Comparison of ENCODE assay signal across 8 mouse cellular contexts in the genomic region with DNA sequence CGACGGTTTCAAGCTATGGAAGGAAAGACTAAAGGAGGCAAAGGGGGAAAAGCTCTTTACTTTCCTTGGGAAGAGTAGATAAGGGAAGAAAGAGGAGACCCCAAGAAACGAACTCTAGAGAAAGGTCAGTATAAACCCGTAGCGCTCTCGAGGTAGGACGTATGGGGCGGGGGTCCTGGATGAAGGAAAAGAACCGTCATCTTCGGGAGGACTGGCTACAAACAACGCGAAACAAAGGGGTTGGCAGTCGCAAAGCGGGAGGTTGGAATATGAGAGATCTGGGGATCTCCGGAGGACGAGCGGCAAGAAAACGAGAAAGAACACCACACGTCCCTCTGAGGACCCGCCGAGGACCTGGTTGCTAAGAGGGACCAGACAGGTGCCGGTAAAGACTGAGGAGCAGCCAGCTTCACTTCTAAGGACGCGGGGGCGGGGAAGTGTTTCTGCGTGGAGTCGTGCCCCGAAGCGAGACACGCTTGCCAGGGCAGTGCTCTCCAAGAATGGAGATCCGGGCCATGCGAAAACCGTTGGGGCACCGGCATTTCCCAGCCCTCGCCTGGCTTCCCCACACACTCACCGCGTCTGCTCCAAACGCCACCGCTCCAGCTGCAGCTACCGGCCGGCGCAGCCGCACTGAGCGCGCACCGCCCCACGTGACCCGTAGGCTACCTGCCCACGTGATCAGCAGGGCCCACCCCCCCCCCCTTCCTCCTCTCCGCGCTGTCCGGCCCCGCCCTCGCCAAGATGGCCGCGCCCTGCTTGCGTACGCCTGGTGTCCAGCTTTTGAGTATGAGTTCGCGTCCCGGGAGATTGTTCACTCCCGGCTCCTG. TPM values are rescaled to one million over a fixed set of nuclear protein-coding genes. Genes with fewer than 3 reads are reported as not detected.
DNase-seq lines count a peak whose midpoint lies in the region; ATAC-seq and TF ChIP-seq lines count a peak whose summit lies in the region.

A gene (minus strand): TSS at position 660 of the 830 bp plus-strand sequence.
A gene (plus strand): TSS at position 720 of the 830 bp plus-strand sequence.

- peak within 1 kb of the TSS; percentile 83 for H3K4me3 ChIP-seq in embryonic facial prominence, embryonic 13.5 days
- peak within 1 kb of the TSS; percentile 76 for H3K4me3 ChIP-seq in limb, embryonic 14.5 days (replicated peaks; ENCODE audit: low read length)
- peak within 1 kb of the TSS; percentile 51 for H3K4me3 ChIP-seq in midbrain, postnatal 0 days (ENCODE audit: low read depth, low read length)

- TF ChIP-seq CTCF in midbrain, postnatal 0 days (IDR thresholded peaks at IDR 0.05), result no peak

- peak within 1 kb of the TSS; percentile 71 for H3K27ac ChIP-seq in embryonic facial prominence, embryonic 13.5 days
- H3K27ac ChIP-seq in limb, embryonic 14.5 days (replicated peaks; ENCODE audit: low read depth, low read length), result peak within 1 kb of the TSS; percentile 55; the same call in 1 of the 2 replicates
- H3K27ac ChIP-seq in midbrain, postnatal 0 days (ENCODE audit: low read depth, low read length), result peak within 1 kb of the TSS; percentile 83

- under 1% methylated on average over 60 of the region's 62 CpGs for WGBS in embryonic facial prominence, embryonic 13.5 days
- WGBS in limb, embryonic 14.5 days, result under 1% methylated on average over 54 of the region's 62 CpGs
- 0% methylated on average over 57 of the region's 62 CpGs for WGBS in midbrain, postnatal 0 days

- peak; percentile 94 for ATAC-seq in embryonic facial prominence, embryonic 13.5 days (ENCODE audit: insufficient number of reproducible peaks, insufficient read depth, low FRiP score, low TSS enrichment, low read depth)
- peak; percentile 97 for ATAC-seq in limb, embryonic 14.5 days (ENCODE audit: low FRiP score, low read depth)
- peak; percentile 94 for ATAC-seq in midbrain, postnatal 0 days (ENCODE audit: low FRiP score)

- TF ChIP-seq POLR2A in limb, embryonic 14.5 days (IDR thresholded peaks at IDR 0.05; ENCODE audit: borderline replicate concordance, extremely low read depth, insufficient read depth, insufficient read length), result peak; percentile 86; the same call in 1 of the 2 replicates

- peak within 1 kb of the TSS; percentile 80 for H3K4me2 ChIP-seq in embryonic facial prominence, embryonic 13.5 days
- peak within 1 kb of the TSS; percentile 71 for H3K4me2 ChIP-seq in limb, embryonic 14.5 days (replicated peaks; ENCODE audit: low read depth, low read length, severe bottlenecking)
- peak within 1 kb of the TSS; percentile 75 for H3K4me2 ChIP-seq in midbrain, postnatal 0 days (ENCODE audit: low read depth, low read length, poor library complexity, severe bottlenecking)

- peak within 1 kb of the TSS; percentile 85 for H3K9ac ChIP-seq in embryonic facial prominence, embryonic 13.5 days
- peak within 1 kb of the TSS; percentile 78 for H3K9ac ChIP-seq in limb, embryonic 14.5 days (ENCODE audit: low read depth, low read length, severe bottlenecking)
- H3K9ac ChIP-seq in midbrain, postnatal 0 days (replicated peaks; ENCODE audit: low read length, poor library complexity, severe bottlenecking), result peak within 1 kb of the TSS; percentile 75

- peaks cover 23% of the 10 kb centered on the region for H3K36me3 ChIP-seq in embryonic facial prominence, embryonic 13.5 days
- H3K36me3 ChIP-seq in limb, embryonic 14.5 days (ENCODE audit: control insufficient read depth, insufficient read depth, low read length), result peaks cover 11% of the 10 kb centered on the region
- H3K36me3 ChIP-seq in midbrain, postnatal 0 days (ENCODE audit: insufficient read depth, low read length), result no peaks in the 10 kb centered on the region

- peak; percentile 91 for DNase-seq in 3134 (ENCODE audit: extremely low read depth, insufficient read length, low spot score)
- DNase-seq in adrenal gland, postnatal 36 days, result peak; percentile 95 to 96
- DNase-seq in heart, adult 8-10 months (ENCODE audit: low spot score), result peak; percentile 86
- DNase-seq in kidney, adult 9 months, result peak; percentile 93
- DNase-seq in limb, embryonic 14.5 days (ENCODE audit: low spot score), result peak; percentile 89
- peak; percentile 95 for DNase-seq in midbrain, postnatal 0 days (ENCODE audit: low spot score)
- DNase-seq in spleen, postnatal 14 days (ENCODE audit: low spot score in 2 of 2), result peak; percentile 84 to 87

- H3K9me3 ChIP-seq in embryonic facial prominence, embryonic 13.5 days, result no peaks in the 10 kb centered on the region
- no peaks in the 10 kb centered on the region for H3K9me3 ChIP-seq in limb, embryonic 14.5 days (ENCODE audit: control insufficient read depth, low read length)
- H3K9me3 ChIP-seq in midbrain, postnatal 0 days (ENCODE audit: low read length), result no peaks in the 10 kb centered on the region

- H3K4me1 ChIP-seq in embryonic facial prominence, embryonic 13.5 days, result peaks cover 16% of the 10 kb centered on the region
- H3K4me1 ChIP-seq in limb, embryonic 14.5 days (ENCODE audit: control insufficient read depth, insufficient read depth, low read length), result peaks cover 17% of the 10 kb centered on the region
- peaks cover 12% of the 10 kb centered on the region; the same call in 1 of the 2 replicates for H3K4me1 ChIP-seq in midbrain, postnatal 0 days (ENCODE audit: insufficient read depth, low read length)

- no peaks in the 10 kb centered on the region for H3K27me3 ChIP-seq in embryonic facial prominence, embryonic 13.5 days
- no peaks in the 10 kb centered on the region for H3K27me3 ChIP-seq in limb, embryonic 14.5 days (ENCODE audit: control insufficient read depth, insufficient read depth, low read length)
- H3K27me3 ChIP-seq in midbrain, postnatal 0 days (ENCODE audit: insufficient read depth, low read length), result no peaks in the 10 kb centered on the region

RNA-seq across cellular contexts. Expression of the first gene that starts in this region (rescaled TPM):
- 10 to 100 TPM; 11.4 to 14.0 TPM for total RNA-seq in adrenal gland, postnatal 36 days (2021)
- polyA plus RNA-seq in embryonic facial prominence, embryonic 13.5 days (2015; fragmentation: Nextera tagmentation; extraction: Ambion mirVana), result 53.2 and 61.4 TPM in 2 replicates
- 10 to 100 TPM; 13.6 to 17.4 (median 14.5) TPM for total RNA-seq in heart, adult 8-10 months (2022)
- polyA plus RNA-seq in limb, embryonic 14.5 days (2012; rRNA removed), result 29.3 and 29.6 TPM in 2 replicates
- polyA plus RNA-seq in limb, embryonic 14.5 days (2014; fragmentation: Nextera tagmentation; extraction: Ambion mirVana), result 45.3 and 47.9 TPM in 2 replicates
- 24.6 and 29.4 TPM in 2 replicates for total RNA-seq in midbrain, postnatal 0 days (2014; rRNA removed)
- 37.4 and 41.5 TPM in 2 replicates for polyA plus RNA-seq in midbrain, postnatal 0 days (2015; fragmentation: Nextera tagmentation; extraction: Ambion mirVana)

RNA-seq across cellular contexts. Expression of the second gene that starts in this region (rescaled TPM):
- total RNA-seq in adrenal gland, postnatal 36 days (2021), result 10 to 100 TPM; 17.7 to 19.0 TPM
- 30.2 and 30.8 TPM in 2 replicates for polyA plus RNA-seq in embryonic facial prominence, embryonic 13.5 days (2015; fragmentation: Nextera tagmentation; extraction: Ambion mirVana)
- 10 to 100 TPM; 12.7 to 14.5 (median 13.7) TPM for total RNA-seq in heart, adult 8-10 months (2022)
- polyA plus RNA-seq in limb, embryonic 14.5 days (2012; rRNA removed), result 25.8 and 26.0 TPM in 2 replicates
- polyA plus RNA-seq in limb, embryonic 14.5 days (2014; fragmentation: Nextera tagmentation; extraction: Ambion mirVana), result 24.9 and 30.8 TPM in 2 replicates
- total RNA-seq in midbrain, postnatal 0 days (2014; rRNA removed), result 6.9 and 8.7 TPM in 2 replicates
- polyA plus RNA-seq in midbrain, postnatal 0 days (2015; fragmentation: Nextera tagmentation; extraction: Ambion mirVana), result 10.6 and 11.0 TPM in 2 replicates

Comparison
In these comparisons a context has a peak if more than half of its experiments do, and no peak if none do; other contexts are left out.
1. Peak in every context shown above with its lines: DNase-seq, ATAC-seq, H3K4me3 ChIP-seq and H3K27ac ChIP-seq.